Mouse (Mus musculus) heart, postnatal 0 days (tissue): Measurements from ENCODE around the gene Xpnpep1.

Experiments
- CTCF ChIP-seq: IDR thresholded peaks from 2 replicates; pipeline ENCODE4 v1.5.1; 2016; ENCODE audit warnings: antibody characterized with exemption, control low read depth, low read depth
- EP300 ChIP-seq: IDR thresholded peaks from 2 replicates; pipeline ENCODE4 v1.6.1; 2016; ENCODE audit warnings: antibody characterized with exemption, low read depth

DNA sequence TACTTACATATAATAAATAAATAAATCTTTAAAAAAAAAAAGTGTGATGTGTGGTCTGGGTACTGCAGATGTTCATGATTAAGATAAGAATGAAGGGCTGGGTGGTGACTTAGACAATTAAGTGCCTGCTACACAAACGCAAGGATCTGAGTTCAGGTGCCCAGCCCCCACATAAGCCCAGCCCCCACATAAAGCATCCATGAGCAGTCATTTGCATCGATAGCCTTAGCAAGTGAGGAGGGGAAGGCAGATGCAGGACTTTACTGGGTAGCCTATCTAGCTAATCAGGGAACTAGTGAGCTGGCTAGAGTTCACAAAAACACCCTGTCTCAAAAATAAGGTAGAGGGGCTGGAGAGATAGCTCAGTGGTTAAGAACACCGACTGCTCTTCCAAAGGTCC lies 29.4 kb upstream of the Xpnpep1 start:
- TF ChIP-seq CTCF, result no peak
- TF ChIP-seq EP300, result no peak
